Mouse (Mus musculus) heart, postnatal 0 days (tissue): ENCODE measurements around the gene Mettl21a.

Experiments used
- CTCF ChIP-seq: IDR thresholded peaks from 2 replicates; pipeline ENCODE4 v1.5.1; 2016; ENCODE audit warnings: antibody characterized with exemption, control low read depth, low read depth
- EP300 ChIP-seq: IDR thresholded peaks from 2 replicates; pipeline ENCODE4 v1.6.1; 2016; ENCODE audit warnings: antibody characterized with exemption, low read depth

GRCm38 (mm10) chr1:64621116-64621515 is 4.1 kb upstream of the Mettl21a start:
- TF ChIP-seq CTCF (no peak), EP300 (no peak)
